Mouse (Mus musculus) gastrocnemius, postnatal 14 days (tissue): ENCODE measurements around the gene Vrk2. TPM values are rescaled to one million over a fixed set of nuclear protein-coding genes. Genes with fewer than 3 reads are reported as not detected.

Experiments used
- DNase-seq: peaks from one replicate; pipeline ENCODE4 v3.0.0; 2021; ENCODE audit warnings: mixed read lengths
- intact Hi-C: fragments of 180-260 bp; cut with DNase I; formaldehyde crosslinking; loops from one replicate; pipeline ENCODE4 v1.15.1; 2025; ENCODE audit warnings: low total_unique reads
- long read RNA-seq, 2 experiments: library from polyadenylated mRNA; stranded (forward); transcript quantifications; one replicate each; pipeline ENCODE4 v2.0.0; 2021
- total RNA-seq, 2 experiments: library from RNA; stranded (reverse); gene quantifications; 2 replicates each; pipeline ENCODE4 v1.2.3; 2021

Vrk2 gene
- total RNA-seq: 1 to 10 TPM; 5.5 to 6.8 TPM
- long read RNA-seq, experiment 1, transcript Vrk2-201 (13 exons, 1,889 nt): major isoform, 5 of 5 reads
- long read RNA-seq, experiment 1, partial matches to known transcripts: 0 of 5 reads
- long read RNA-seq, experiment 1, other reads (novel, unspliced or antisense): 0 of 5 reads
- long read RNA-seq, experiment 2, partial matches to known transcripts: 0 of 4 reads
- long read RNA-seq, experiment 2, other reads (novel, unspliced or antisense): 0 of 4 reads

- intact Hi-C loops: no loop called here
- peak; percentile 86 for DNase-seq
Measured at GRCm38 (mm10) chr11:26593061-26594059, at the start of gene Vrk2, which contains the start of gene Gm6899. TSS of gene Vrk2 (minus strand) at chr11:26593999. TSS of gene Gm6899 (plus strand) at chr11:26593241.

- intact Hi-C loops: no loop called here
Measured at GRCm38 (mm10) chr11:26642141-26642540, 48.3 kb upstream of the Vrk2 start.

DNA sequence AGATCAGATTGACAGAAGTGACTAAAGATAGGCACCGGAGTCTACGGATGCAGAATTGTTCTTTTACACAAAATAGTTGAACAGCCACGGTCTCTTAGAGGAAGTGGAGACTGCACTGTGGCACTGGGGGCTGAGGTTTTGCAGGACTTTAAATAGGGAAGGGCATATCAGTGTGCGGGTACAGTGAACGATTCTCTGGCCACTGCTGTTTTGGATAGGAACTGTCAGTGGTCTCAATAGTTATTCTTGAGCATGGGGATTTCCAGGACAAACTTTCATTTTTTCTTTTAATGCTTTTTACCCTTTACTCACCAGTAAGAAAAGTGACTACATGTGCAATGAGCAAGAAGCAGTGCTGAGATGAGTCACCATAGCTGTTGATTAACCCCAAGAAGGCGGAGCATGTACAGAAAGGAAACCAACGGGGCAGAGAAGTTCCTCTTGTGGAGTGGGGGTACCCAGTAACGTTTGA lies 46.6 kb upstream of the Vrk2 start:
- no peak for DNase-seq
- intact Hi-C loops: no loop called here

More at GRCm38 (mm10) chr11:26642141-26642540, 48.3 kb upstream of the Vrk2 start:
- DNase-seq: no peak

- no peak for DNase-seq
- intact Hi-C loops: no loop called here
Measured at GRCm38 (mm10) chr11:26636239-26636638, 42.4 kb upstream of the Vrk2 start.

GRCm38 (mm10) chr11:26622727-26623126 lies 28.9 kb upstream of the Vrk2 start:
- DNase-seq: no peak
- intact Hi-C loops: no loop called here

DNA sequence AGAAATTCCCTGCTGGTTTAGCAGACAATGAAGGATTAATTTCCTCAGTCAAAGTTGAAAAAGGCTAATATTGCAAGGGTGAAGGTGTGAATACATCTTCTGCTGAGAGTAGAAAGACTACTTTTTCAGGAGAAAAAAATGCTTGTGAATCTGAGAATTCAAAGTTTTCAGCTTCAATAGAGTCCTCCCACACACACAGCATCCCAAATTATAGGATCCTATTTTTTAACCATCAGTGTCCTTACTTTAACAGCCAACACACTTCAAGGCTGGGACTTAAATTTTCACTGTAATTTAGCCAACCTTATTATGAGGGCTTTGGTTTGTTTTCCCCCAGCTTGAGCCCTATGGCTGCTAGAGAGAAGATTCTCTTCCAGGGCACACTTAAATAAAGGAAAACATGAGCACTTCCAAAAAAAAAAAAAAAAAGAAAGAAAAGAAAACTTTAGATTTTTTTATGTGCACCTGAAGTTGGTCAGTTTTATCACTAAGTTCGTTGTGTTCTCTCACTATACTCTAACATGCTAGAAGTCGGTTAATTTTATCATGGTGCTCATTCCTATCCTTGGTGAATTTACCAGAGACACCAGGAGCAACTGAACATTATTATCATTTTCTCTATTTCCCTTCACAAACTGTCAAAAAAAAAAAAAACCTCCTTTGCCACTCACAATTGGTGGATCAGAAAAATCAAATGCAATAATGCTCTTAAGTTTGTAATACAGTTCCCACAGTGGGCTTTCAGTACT lies 24.9 kb upstream of the Vrk2 start:
- intact Hi-C loops: no loop called here
- DNase-seq: no peak

DNA sequence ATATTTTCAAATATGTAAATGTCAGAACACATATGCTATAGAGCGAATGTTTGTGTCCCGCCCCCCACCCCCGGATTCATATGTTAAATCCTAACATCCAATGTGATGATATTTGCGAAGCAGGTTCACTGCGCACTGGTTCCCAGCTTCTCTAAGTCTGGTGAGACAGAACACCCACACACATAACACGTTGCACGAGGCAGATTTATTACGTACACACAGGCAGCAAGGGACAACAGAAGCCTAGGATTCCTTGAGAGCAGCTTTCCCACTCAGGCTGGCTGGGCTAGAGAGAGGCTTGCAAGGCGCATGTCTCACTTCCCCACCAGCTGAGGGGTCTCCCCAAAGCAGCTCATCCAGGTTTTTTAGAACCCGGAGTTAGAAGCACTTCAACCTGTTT lies 15.0 kb upstream of the Vrk2 start:
- intact Hi-C loops: no loop called here
- no peak for DNase-seq

- intact Hi-C loops: no loop called here
Measured at GRCm38 (mm10) chr11:26604061-26604655, 10.4 kb upstream of the Vrk2 start.

GRCm38 (mm10) chr11:26601571-26602175 lies 7.9 kb upstream of the Vrk2 start:
- intact Hi-C loops: no loop called here
- DNase-seq: no peak

More at GRCm38 (mm10) chr11:26604061-26604655, 10.4 kb upstream of the Vrk2 start:
- no peak for DNase-seq

GRCm38 (mm10) chr11:26600692-26601091 lies 6.9 kb upstream of the Vrk2 start:
- intact Hi-C loops: no loop called here
- no peak for DNase-seq

- no peak for DNase-seq
- intact Hi-C loops: no loop called here
Measured at GRCm38 (mm10) chr11:26598876-26599275, 5.1 kb upstream of the Vrk2 start.

DNA sequence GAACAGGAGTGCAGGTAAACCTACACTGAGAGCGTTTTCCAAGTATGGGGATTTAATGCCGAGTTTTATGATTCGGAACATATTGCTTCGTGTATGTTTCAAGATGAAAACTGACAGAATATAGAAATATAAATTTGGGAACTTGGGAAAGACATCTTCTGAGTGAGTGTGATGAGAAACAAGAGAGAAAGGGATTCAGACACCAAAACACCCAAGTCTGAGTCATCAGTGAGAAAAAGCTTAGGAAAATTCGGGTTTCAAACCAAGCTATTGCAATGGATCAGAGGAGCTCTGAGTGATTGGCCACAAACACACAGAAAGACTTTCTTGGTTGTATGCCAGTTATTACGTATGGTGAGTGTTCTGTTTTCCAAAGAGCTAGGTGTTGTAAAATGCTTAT lies 4.0 kb upstream of the Vrk2 start:
- no peak for DNase-seq
- intact Hi-C loops: no loop called here

DNA sequence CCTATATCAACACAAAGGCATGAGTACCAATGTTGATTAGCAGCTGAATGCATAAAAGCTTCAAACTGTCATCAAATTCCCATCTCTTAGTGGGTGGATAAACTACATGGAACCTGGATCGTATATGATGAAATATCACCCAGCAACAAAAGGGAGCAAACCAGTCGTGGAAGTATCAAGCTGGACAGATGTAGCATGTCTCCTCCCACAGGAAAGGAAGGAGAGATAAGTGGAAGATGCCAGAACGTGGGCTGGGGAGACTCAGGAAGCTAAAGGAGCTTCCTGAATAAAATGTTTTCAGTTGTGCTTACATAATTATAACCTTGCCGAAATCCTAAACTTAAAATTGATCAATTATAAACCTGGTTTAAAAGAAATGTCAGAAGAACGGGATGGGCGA lies 3.3 kb upstream of the Vrk2 start:
- no peak for DNase-seq
- intact Hi-C loops: no loop called here

DNA sequence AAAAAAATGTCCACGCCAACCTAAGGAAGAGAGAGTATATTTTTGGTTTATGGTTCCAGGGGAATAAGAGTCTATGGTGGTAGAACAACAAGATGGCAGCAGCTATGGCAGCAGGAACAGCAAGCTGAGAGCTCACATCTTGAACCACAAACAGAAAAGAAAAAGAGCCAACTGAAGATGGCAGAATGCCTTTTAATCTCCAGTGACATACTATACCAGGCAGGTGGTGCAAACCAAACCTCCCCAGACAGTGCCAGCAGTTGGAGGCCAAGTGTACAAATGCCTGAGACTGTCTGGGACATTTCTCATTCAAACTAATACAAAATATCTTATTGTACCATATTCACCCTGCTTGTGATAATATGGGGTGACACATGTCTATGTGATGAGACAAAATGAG lies 2.4 kb upstream of the Vrk2 start:
- intact Hi-C loops: no loop called here
- no peak for DNase-seq

DNA sequence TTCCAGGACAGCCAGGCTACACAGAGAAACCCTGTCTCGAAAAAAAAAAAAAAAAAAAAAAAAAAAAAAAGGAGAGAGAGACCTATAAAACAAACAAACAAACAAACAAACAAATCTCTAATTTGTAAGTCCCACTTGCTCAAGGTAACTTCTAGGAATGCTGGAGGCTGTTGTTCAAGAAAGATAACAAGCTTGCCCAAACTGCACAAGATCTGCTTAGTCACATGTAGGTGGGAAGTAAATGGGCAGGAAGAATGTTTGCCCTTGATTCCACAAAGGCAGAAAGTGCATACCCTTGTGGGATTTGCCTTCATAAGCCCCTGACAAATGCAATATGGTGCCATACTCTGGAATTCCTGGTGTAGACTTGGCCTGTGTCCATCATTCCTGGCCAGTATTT lies 688 bp upstream of the Vrk2 start:
- intact Hi-C loops: no loop called here
- DNase-seq: no peak

DNA sequence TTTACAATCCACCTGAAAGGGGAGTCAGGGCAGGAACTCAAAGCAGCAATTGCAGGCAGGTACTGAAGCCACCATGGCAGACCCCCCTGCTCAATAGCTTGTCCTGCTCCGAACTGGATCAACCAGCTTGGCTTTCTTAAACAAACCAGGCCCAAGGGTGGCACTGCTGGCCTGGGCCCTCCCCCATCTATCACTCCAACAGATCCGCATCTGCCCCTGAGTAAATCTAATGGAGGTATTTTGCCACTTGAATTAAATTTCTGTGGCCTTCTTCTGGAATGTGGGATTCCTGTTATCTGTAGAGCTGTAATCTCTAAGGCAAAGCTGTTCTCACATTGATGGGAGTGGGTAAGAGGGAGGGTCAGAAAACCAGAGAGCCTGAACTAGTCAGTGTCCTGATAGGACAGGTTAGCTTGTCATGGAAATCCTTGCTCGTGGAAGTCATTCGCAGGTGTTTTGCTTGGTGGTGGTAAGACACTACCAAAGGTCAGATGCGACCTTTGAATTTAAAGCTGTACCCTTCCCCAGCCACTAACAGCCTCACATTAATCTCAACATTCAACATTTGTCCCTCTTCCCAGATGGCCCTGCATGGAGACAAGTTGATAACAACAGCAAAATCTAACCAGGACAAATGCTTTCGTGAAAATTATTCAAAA lies 1.3 kb downstream of the Vrk2 start:
- intact Hi-C loops: no loop called here
- no peak for DNase-seq

DNA sequence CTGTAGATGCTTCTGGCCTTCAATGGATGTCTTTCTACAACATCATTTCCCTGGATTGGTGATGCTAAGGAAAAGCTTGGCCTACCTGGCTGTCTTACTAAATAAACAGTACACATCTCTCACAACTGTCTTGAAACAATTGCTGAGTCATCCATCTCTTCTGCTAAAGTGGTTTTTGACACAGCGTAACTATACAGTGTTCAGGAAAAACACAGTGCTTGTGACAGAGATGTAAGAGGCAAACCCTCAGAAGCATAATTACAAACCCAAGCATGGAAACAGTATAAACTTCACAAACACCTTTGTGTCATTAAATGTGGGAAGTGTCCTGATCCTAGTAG lies 6.6 kb downstream of the Vrk2 start:
- intact Hi-C loops: no loop called here
- DNase-seq: no peak

DNA sequence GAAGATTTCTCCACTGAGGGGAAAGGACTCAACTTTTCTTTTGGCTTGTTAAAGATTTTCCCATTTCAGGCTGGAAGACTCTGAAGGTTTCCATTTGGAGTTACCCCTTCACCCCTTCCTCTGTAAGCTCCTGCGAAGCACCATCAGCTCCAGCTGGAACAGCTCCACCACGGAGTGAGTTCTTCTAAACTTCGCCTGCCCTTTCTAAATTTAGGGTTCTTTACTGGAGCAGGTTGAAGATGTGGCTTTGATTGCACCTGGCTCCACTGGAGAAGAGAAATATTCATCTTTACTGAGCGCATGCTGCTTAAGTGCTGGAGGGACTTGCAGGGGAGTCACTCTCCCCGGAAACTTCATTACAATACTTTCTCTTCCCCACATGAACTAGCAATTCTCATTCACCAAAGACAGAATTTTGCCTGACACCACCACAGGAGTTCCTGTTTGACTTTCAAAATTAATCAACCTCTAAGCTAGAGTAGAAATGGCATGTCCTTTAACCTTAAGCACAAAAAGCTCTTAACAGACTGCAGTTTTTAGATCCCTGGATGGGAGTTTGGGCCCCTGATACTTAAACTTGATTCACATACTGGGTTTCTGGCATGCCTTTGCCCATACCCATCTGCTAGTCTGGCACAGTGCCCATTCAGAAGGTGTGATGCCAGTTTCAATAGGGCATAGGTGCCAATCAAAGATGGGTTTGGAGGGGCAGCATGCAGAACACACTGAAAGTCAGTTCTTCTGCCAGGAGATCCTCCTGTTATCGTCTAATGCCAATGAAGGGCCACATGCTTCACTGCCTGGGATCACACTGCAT lies 7.2 kb downstream of the Vrk2 start:
- intact Hi-C loops: no loop called here
- DNase-seq: no peak
